Mouse (Mus musculus): Measurements from ENCODE around the gene Tspear.

DNA sequence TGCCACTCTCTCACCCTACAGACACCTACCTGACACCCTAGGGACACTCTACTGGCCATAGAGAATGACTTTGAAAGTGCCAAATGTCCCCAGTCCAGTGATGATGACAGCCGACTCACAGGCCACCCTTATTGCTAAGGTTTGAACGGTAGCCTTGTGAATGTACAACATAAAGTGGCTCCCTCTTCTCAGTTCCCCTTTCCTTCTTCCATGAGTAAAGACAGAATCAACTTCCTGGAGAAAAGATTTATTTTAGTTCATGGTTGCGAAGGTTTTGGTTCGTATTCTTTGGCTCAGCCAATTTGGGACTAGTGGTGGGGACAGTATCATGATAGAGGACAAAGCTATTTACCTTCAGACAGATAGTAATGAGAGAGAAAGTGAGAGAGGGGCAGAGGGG is 52.6 kb downstream of the Tspear start:
- TF ChIP-seq CTCF (IDR thresholded peaks at IDR 0.05) (no peak), EP300 (IDR thresholded peaks at IDR 0.05) (no peak)
